ENCODE assay signal across 8 mouse cellular contexts in the genomic region with DNA sequence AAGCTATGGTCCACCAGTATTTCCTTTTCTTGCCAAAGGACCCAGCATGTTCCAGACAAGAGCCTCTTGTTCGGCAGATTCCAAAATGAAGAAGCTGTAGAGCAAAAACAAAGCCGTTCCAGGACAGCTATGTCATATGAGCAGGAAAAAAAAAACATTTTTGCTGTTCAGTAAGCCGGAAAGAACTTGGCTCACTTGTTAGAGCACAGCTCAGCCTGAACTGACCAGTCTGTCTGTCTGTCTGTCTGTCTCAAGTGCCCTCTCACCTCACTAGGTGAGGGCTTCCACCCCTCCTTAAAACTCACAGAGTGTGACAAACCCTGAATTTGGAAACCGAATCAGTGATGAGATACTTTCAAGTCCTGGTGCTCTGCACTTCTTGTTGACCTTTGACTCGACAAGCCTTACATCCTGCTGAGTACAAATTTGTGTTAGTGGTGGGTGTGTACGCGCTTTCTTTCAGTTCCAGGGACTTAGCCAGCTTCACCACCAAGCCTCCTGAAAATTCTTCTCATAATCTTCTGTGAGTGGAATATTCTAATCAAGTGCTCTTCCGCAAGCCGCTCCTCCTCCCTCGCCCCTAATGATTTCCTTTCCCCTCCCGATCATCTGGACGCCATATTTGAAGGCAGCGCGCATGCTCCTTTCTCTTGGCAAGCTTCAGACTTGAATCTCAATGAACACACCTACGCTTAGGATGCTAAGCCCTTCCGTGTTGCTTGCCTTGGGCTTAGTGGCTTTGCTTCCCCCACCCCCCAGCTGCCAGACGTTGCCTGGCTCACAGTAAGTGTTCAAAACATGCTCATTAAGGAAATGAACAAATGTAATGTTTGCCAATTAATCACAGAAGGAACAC.
DNase-seq lines count a peak whose midpoint lies in the region; ATAC-seq lines count a peak whose summit lies in the region.

No protein-coding gene starts in this region.

- H3K9ac ChIP-seq in limb, embryonic 13.5 days: no peak overlapping the region
- no peak overlapping the region for H3K9ac ChIP-seq in intestine, embryonic 15.5 days
- H3K9ac ChIP-seq in heart, embryonic 11.5 days (ENCODE audit: low read depth, low read length): no peak overlapping the region

- no peak for ATAC-seq in limb, embryonic 13.5 days (ENCODE audit: low FRiP score, low read depth)
- ATAC-seq in intestine, embryonic 15.5 days: no peak
- no peak for ATAC-seq in heart, embryonic 11.5 days (replicated peaks; ENCODE audit: insufficient number of reproducible peaks, low FRiP score, low TSS enrichment)

- H3K4me2 ChIP-seq in limb, embryonic 13.5 days (replicated peaks): peak overlapping the region; percentile 51
- no peak overlapping the region for H3K4me2 ChIP-seq in intestine, embryonic 15.5 days (replicated peaks)
- H3K4me2 ChIP-seq in heart, embryonic 11.5 days: no peak overlapping the region

- no peak overlapping the region for H3K27ac ChIP-seq in limb, embryonic 13.5 days
- no peak overlapping the region for H3K27ac ChIP-seq in intestine, embryonic 15.5 days
- no peak overlapping the region for H3K27ac ChIP-seq in heart, embryonic 11.5 days (ENCODE audit: low read depth, low read length)

- 37% methylated on average over 17 of the region's 17 CpGs for WGBS in limb, embryonic 13.5 days
- 68% methylated on average over 17 of the region's 17 CpGs for WGBS in intestine, embryonic 15.5 days
- WGBS in heart, embryonic 11.5 days (ENCODE audit: insufficient replicate concordance): 67% methylated on average over 17 of the region's 17 CpGs

- no peaks in the 10 kb centered on the region for H3K9me3 ChIP-seq in limb, embryonic 13.5 days
- no peaks in the 10 kb centered on the region for H3K9me3 ChIP-seq in intestine, embryonic 15.5 days
- no peaks in the 10 kb centered on the region for H3K9me3 ChIP-seq in heart, embryonic 11.5 days (replicated peaks; ENCODE audit: control insufficient read depth, low read length)

- peaks cover 18% of the 10 kb centered on the region; the same call in 1 of the 2 replicates for H3K4me1 ChIP-seq in limb, embryonic 13.5 days
- H3K4me1 ChIP-seq in intestine, embryonic 15.5 days (replicated peaks): no peaks in the 10 kb centered on the region
- H3K4me1 ChIP-seq in heart, embryonic 11.5 days (ENCODE audit: control insufficient read depth, insufficient read depth, low read length): no peaks in the 10 kb centered on the region

- H3K36me3 ChIP-seq in limb, embryonic 13.5 days: no peaks in the 10 kb centered on the region
- no peaks in the 10 kb centered on the region for H3K36me3 ChIP-seq in intestine, embryonic 15.5 days
- no peaks in the 10 kb centered on the region for H3K36me3 ChIP-seq in heart, embryonic 11.5 days (ENCODE audit: control insufficient read depth, insufficient read depth, low read length)

- H3K27me3 ChIP-seq in limb, embryonic 13.5 days: peaks cover 65% of the 10 kb centered on the region
- no peaks in the 10 kb centered on the region; the same call in 1 of the 2 replicates for H3K27me3 ChIP-seq in intestine, embryonic 15.5 days (replicated peaks)
- H3K27me3 ChIP-seq in heart, embryonic 11.5 days (ENCODE audit: control insufficient read depth, insufficient read depth, low read length): no peaks in the 10 kb centered on the region; the same call in 1 of the 2 replicates

- DNase-seq in cerebellum, postnatal 14 days: peak; percentile 45 to 50
- no peak for DNase-seq in cerebellum, adult 9-11 months
- DNase-seq in brain, adult 2 months (ENCODE audit: low read depth, low spot score): peak; percentile 83
- DNase-seq in kidney, postnatal 25 days: peak; percentile 35 to 61
- no peak for DNase-seq in B cell, adult 2 months

- peak overlapping the region; percentile 28 for H3K4me3 ChIP-seq in limb, embryonic 13.5 days
- H3K4me3 ChIP-seq in intestine, embryonic 15.5 days (replicated peaks): no peak overlapping the region
- H3K4me3 ChIP-seq in heart, embryonic 11.5 days (ENCODE audit: low read depth, low read length): no peak overlapping the region

Comparison
In these comparisons a context has a peak if more than half of its experiments do, and no peak if none do; other contexts are left out.
1. DNase-seq: peak in cerebellum, postnatal 14 days (2 of 2), brain, adult 2 months (single experiment) and kidney, postnatal 25 days (2 of 2); none in cerebellum, adult 9-11 months (single experiment) and B cell, adult 2 months (0 of 2).